Comparison of ENCODE assay signal across 8 mouse cellular contexts in genomic region chr5:125404903-125405545, GRCm38 (mm10). TPM values are rescaled to one million over a fixed set of nuclear protein-coding genes. Genes with fewer than 3 reads are reported as not detected.
DNase-seq lines count a peak whose midpoint lies in the region; ATAC-seq and TF ChIP-seq lines count a peak whose summit lies in the region.

No protein-coding gene starts in this region.

- peaks cover 0 to 8% of the 10 kb centered on the region in 2 experiments; a peak in 1 of 4 replicates for H3K4me1 ChIP-seq in MEL (ENCODE audit: control insufficient read depth in 1 of 2, insufficient read depth in 2 of 2, low read length in 2 of 2)
- peaks cover 10% of the 10 kb centered on the region; the same call in 1 of the 2 replicates for H3K4me1 ChIP-seq in forebrain, postnatal 0 days (ENCODE audit: insufficient read depth)

- peak; percentile 41 for ATAC-seq in forebrain, postnatal 0 days
- ATAC-seq in hematopoietic stem cell, adult 5-6 weeks (replicated peaks in 1 of 2; ENCODE audit: insufficient read depth in 1 of 2, low FRiP score in 2 of 2, low TSS enrichment in 1 of 2, low read depth in 1 of 2, poor library complexity in 2 of 2, severe bottlenecking in 2 of 2), result peak; percentile 24 to 36; a peak in 2 of 4 replicates

- TF ChIP-seq CTCF in MEL (IDR thresholded peaks at IDR 0.05 in 2 of 3, conservative IDR thresholded peaks at IDR 0.05 in 1 of 3; ENCODE audit: control insufficient read depth in 1 of 3, insufficient read depth in 1 of 3, low read depth in 2 of 3, low read length in 3 of 3, poor library complexity in 1 of 3, severe bottlenecking in 1 of 3), result no peak
- TF ChIP-seq CTCF in brain, embryonic 14.5 days (IDR thresholded peaks at IDR 0.05; ENCODE audit: borderline replicate concordance, extremely low read depth, insufficient read depth, insufficient read length), result no peak
- no peak for TF ChIP-seq CTCF in forebrain, postnatal 0 days (IDR thresholded peaks at IDR 0.05; ENCODE audit: low read depth)

- WGBS in forebrain, postnatal 0 days, result 1% methylated on average over 28 of the region's 28 CpGs

- peak overlapping the region; percentile 62 for H3K27ac ChIP-seq in MEL (ENCODE audit: control insufficient read depth, low read depth, low read length)
- peak overlapping the region; percentile 92 for H3K27ac ChIP-seq in forebrain, postnatal 0 days (ENCODE audit: low read depth, low read length)

- peaks cover 0 to 3% of the 10 kb centered on the region in 2 experiments; a peak in 1 of 4 replicates for H3K36me3 ChIP-seq in MEL (ENCODE audit: control insufficient read depth in 1 of 2, insufficient read depth in 2 of 2, low read length in 2 of 2)
- H3K36me3 ChIP-seq in forebrain, postnatal 0 days (ENCODE audit: insufficient read depth), result no peaks in the 10 kb centered on the region

- H3K4me2 ChIP-seq in forebrain, postnatal 0 days (ENCODE audit: low read depth), result peak overlapping the region; percentile 57

- peak; percentile 87 for DNase-seq in MEL (ENCODE audit: low read depth, low spot score)
- peak; percentile 89 for DNase-seq in brain, embryonic 14.5 days (ENCODE audit: low read depth)
- no peak for DNase-seq in forebrain, postnatal 0 days
- peak; percentile 72 to 73 for DNase-seq in layer of hippocampus, postnatal 36 days
- DNase-seq in lung, postnatal 25 days (ENCODE audit: low spot score), result peak; percentile 46
- DNase-seq in right cerebral cortex, adult 18-20 months, result peak; percentile 63
- DNase-seq in yolk sac, embryonic 10.5 days (ENCODE audit: low spot score), result peak; percentile 87

- no peak for TF ChIP-seq EP300 in MEL (IDR thresholded peaks at IDR 0.05; ENCODE audit: low read depth in 1 of 2, low read length in 2 of 2)

- no peaks in the 10 kb centered on the region for H3K27me3 ChIP-seq in MEL (ENCODE audit: control insufficient read depth in 1 of 2, insufficient read depth in 2 of 2, low read length in 2 of 2)
- H3K27me3 ChIP-seq in forebrain, postnatal 0 days (ENCODE audit: insufficient read depth, low read length), result no peaks in the 10 kb centered on the region

- no peaks in the 10 kb centered on the region; the same call in 1 of the 2 replicates for H3K79me2 ChIP-seq in MEL (ENCODE audit: control insufficient read depth, insufficient read depth, low read length, poor library complexity)

- H3K9ac ChIP-seq in MEL (ENCODE audit: control insufficient read depth, low read depth, low read length, poor library complexity, severe bottlenecking), result peak overlapping the region; percentile 74
- H3K9ac ChIP-seq in forebrain, postnatal 0 days, result peak overlapping the region; percentile 77

- TF ChIP-seq RAD21 in MEL (IDR thresholded peaks at IDR 0.05; ENCODE audit: low read depth, low read length), result no peak

- H3K9me3 ChIP-seq in MEL (replicated peaks; ENCODE audit: insufficient read depth, low read length), result no peaks in the 10 kb centered on the region
- no peaks in the 10 kb centered on the region for H3K9me3 ChIP-seq in forebrain, postnatal 0 days (ENCODE audit: low read length)

- H3K4me3 ChIP-seq in MEL (ENCODE audit: control insufficient read depth in 1 of 2, insufficient read depth in 1 of 2, low read depth in 2 of 2, low read length in 2 of 2), result peak overlapping the region; percentile 77 to 81
- H3K4me3 ChIP-seq in forebrain, postnatal 0 days (ENCODE audit: low read depth, low read length), result peak overlapping the region; percentile 46

- no peak for TF ChIP-seq POLR2A in MEL (IDR thresholded peaks at IDR 0.05; ENCODE audit: control insufficient read depth in 1 of 2, insufficient read depth in 1 of 2, low read depth in 1 of 2, low read length in 2 of 2, poor library complexity in 1 of 2)
- TF ChIP-seq POLR2A in brain, embryonic 14.5 days (IDR thresholded peaks at IDR 0.05; ENCODE audit: borderline replicate concordance, extremely low read depth, insufficient read depth, insufficient read length, poor library complexity, severe bottlenecking), result peak; percentile 31; the same call in 1 of the 2 replicates

TF ChIP-seq in MEL, 35 proteins besides CTCF, POLR2A, EP300 and RAD21:
- no peak for TF ChIP-seq TAL1 (IDR thresholded peaks at IDR 0.05; ENCODE audit: low read length)
- TF ChIP-seq MAZ (IDR thresholded peaks at IDR 0.05; ENCODE audit: low read depth, low read length), result peak; percentile 75; the same call in 1 of the 2 replicates
- TF ChIP-seq ETS1 (IDR thresholded peaks at IDR 0.05; ENCODE audit: low read depth, low read length), result 0 out of 2 replicates have a peak, but pooled peaks have one; percentile 24
- TF ChIP-seq MAX (IDR thresholded peaks at IDR 0.05; ENCODE audit: low read length), result peak; percentile 35; the same call in 1 of the 2 replicates
- 0 out of 2 replicates have a peak, but pooled peaks have one; percentile 9 for TF ChIP-seq TCF12 (IDR thresholded peaks at IDR 0.05; ENCODE audit: low read depth, low read length)
- peak; percentile 49 for TF ChIP-seq SIN3A (IDR thresholded peaks at IDR 0.05; ENCODE audit: low read length)
- no peak for TF ChIP-seq MAFK (IDR thresholded peaks at IDR 0.05; ENCODE audit: borderline replicate concordance, low read depth, low read length)
- TF ChIP-seq MYC (IDR thresholded peaks at IDR 0.05; ENCODE audit: low read depth, low read length), result peak; percentile 12; the same call in 1 of the 2 replicates
- TF ChIP-seq BHLHE40 (IDR thresholded peaks at IDR 0.05; ENCODE audit: borderline replicate concordance, low read depth, low read length), result no peak
- TF ChIP-seq GATA1 (IDR thresholded peaks at IDR 0.05; ENCODE audit: low read depth, low read length), result peak; percentile 40
- TF ChIP-seq ZC3H11A (IDR thresholded peaks at IDR 0.05; ENCODE audit: low read depth, low read length), result no peak
- no peak for TF ChIP-seq ZMIZ1 (IDR thresholded peaks at IDR 0.05; ENCODE audit: low read depth, low read length)
- TF ChIP-seq MYB (IDR thresholded peaks at IDR 0.05; ENCODE audit: low read depth, low read length), result no peak
- TF ChIP-seq UBTF (IDR thresholded peaks at IDR 0.05; ENCODE audit: borderline replicate concordance, insufficient read depth, low read depth, low read length), result peak; percentile 88; the same call in 1 of the 2 replicates

RNA-seq across cellular contexts. Expression of gene Ubc, which starts 15.0 kb away (rescaled TPM):
- 511 and 526 TPM in 2 replicates for total RNA-seq in MEL (2012; rRNA removed)
- 1,000 to 10,000 TPM in 1 of 2 experiments, 100 to 1,000 TPM in 1; 113 to 1,075 TPM for polyA plus RNA-seq in MEL (2012; ENCODE audit: insufficient read depth in 1 of 2, insufficient read length in 2 of 2, low read depth in 1 of 2, low replicate concordance in 2 of 2, missing spikeins in 1 of 2)
- 784 and 896 TPM in 2 replicates for polyA plus RNA-seq in brain, embryonic 14.5 days (2012; rRNA removed)
- total RNA-seq in forebrain, postnatal 0 days (2014; rRNA removed), result 817 and 912 TPM in 2 replicates
- polyA plus RNA-seq in forebrain, postnatal 0 days (2015; fragmentation: Nextera tagmentation; extraction: Ambion mirVana), result 858 and 1,225 TPM in 2 replicates
- 339 and 386 TPM in 2 replicates for total RNA-seq in hematopoietic stem cell, adult 5-6 weeks (2017)
- total RNA-seq in layer of hippocampus, postnatal 36 days (2021), result 100 to 1,000 TPM; 766 to 814 TPM

RNA-seq across cellular contexts. Expression of gene Gm10382, which starts 15.9 kb away (rescaled TPM):
- 0.65 TPM in 2 replicates for total RNA-seq in MEL (2012; rRNA removed)
- polyA plus RNA-seq in MEL (2012; ENCODE audit: insufficient read depth in 1 of 2, insufficient read length in 2 of 2, low read depth in 1 of 2, low replicate concordance in 2 of 2, missing spikeins in 1 of 2), result under 1 TPM in 1 of 2 experiments, not detected in 1; 0.96 TPM
- 0.34 and 0.58 TPM in 2 replicates for polyA plus RNA-seq in brain, embryonic 14.5 days (2012; rRNA removed)
- total RNA-seq in forebrain, postnatal 0 days (2014; rRNA removed), result 1.00 TPM in 1 of 2 replicates, not detected in the other
- 0.25 and 0.34 TPM in 2 replicates for polyA plus RNA-seq in forebrain, postnatal 0 days (2015; fragmentation: Nextera tagmentation; extraction: Ambion mirVana)
- total RNA-seq in hematopoietic stem cell, adult 5-6 weeks (2017), result 0.63 and 1.6 TPM in 2 replicates
- total RNA-seq in layer of hippocampus, postnatal 36 days (2021), result not detected

RNA-seq across cellular contexts. Expression of gene Dhx37, which starts 28.9 kb away (rescaled TPM):
- total RNA-seq in MEL (2012; rRNA removed), result 26.0 and 27.4 TPM in 2 replicates
- polyA plus RNA-seq in MEL (2012; ENCODE audit: insufficient read depth in 1 of 2, insufficient read length in 2 of 2, low read depth in 1 of 2, low replicate concordance in 2 of 2, missing spikeins in 1 of 2), result 100 to 1,000 TPM in 1 of 2 experiments, 10 to 100 TPM in 1; 55.3 to 549 TPM
- polyA plus RNA-seq in brain, embryonic 14.5 days (2012; rRNA removed), result 27.6 and 31.5 TPM in 2 replicates
- 22.5 and 27.1 TPM in 2 replicates for total RNA-seq in forebrain, postnatal 0 days (2014; rRNA removed)
- 6.5 and 11.0 TPM in 2 replicates for polyA plus RNA-seq in forebrain, postnatal 0 days (2015; fragmentation: Nextera tagmentation; extraction: Ambion mirVana)
- 65.8 and 87.1 TPM in 2 replicates for total RNA-seq in hematopoietic stem cell, adult 5-6 weeks (2017)
- 10 to 100 TPM; 12.2 to 12.7 TPM for total RNA-seq in layer of hippocampus, postnatal 36 days (2021)

RNA-seq across cellular contexts. Expression of gene Bri3bp, which starts 36.3 kb away (rescaled TPM):
- total RNA-seq in MEL (2012; rRNA removed), result 87.6 and 88.6 TPM in 2 replicates
- polyA plus RNA-seq in MEL (2012; ENCODE audit: insufficient read depth in 1 of 2, insufficient read length in 2 of 2, low read depth in 1 of 2, low replicate concordance in 2 of 2, missing spikeins in 1 of 2), result 100 to 1,000 TPM in 1 of 2 experiments, 10 to 100 TPM in 1; 73.7 to 264 TPM
- polyA plus RNA-seq in brain, embryonic 14.5 days (2012; rRNA removed), result 13.0 and 23.5 TPM in 2 replicates
- total RNA-seq in forebrain, postnatal 0 days (2014; rRNA removed), result 78.3 and 83.3 TPM in 2 replicates
- polyA plus RNA-seq in forebrain, postnatal 0 days (2015; fragmentation: Nextera tagmentation; extraction: Ambion mirVana), result 45.7 and 48.4 TPM in 2 replicates
- 23.0 and 25.6 TPM in 2 replicates for total RNA-seq in hematopoietic stem cell, adult 5-6 weeks (2017)
- 100 to 1,000 TPM; 105 to 106 TPM for total RNA-seq in layer of hippocampus, postnatal 36 days (2021)
